Mouse (Mus musculus) limb, embryonic 11.5 days (tissue): ENCODE measurements around the gene Slc16a7. TPM values are rescaled to one million over a fixed set of nuclear protein-coding genes. Genes with fewer than 3 reads are reported as not detected.

Experiments
- ATAC-seq: fragments of 200-750 bp; cut with Nextera tagmentation; 2 replicates; pipeline ENCODE4 v1.8.0; 2017; ENCODE audit warnings: low read depth; ENCODE audit not compliant: insufficient number of reproducible peaks, low FRiP score, low TSS enrichment
- DNase-seq: peaks from one replicate; pipeline ENCODE4 v3.0.0-alpha.2; 2015; ENCODE audit warnings: low spot score
- H3K27ac ChIP-seq: fragments of 300-500 bp; sonication (generic); replicated peaks from 2 replicates; pipeline ENCODE4 v1.5.1; 2014; ENCODE audit warnings: low read depth, mild to moderate bottlenecking, low read length
- H3K27me3 ChIP-seq: fragments of 300-500 bp; sonication (generic); 2 replicates; pipeline ENCODE4 v1.6.1; 2014; ENCODE audit warnings: mild to moderate bottlenecking, low read length, mixed read lengths; ENCODE audit not compliant: control insufficient read depth, insufficient read depth
- H3K36me3 ChIP-seq: fragments of 300-500 bp; sonication (generic); 2 replicates; pipeline ENCODE4 v1.6.1; 2014; ENCODE audit warnings: mild to moderate bottlenecking, low read length, moderate library complexity, mixed read lengths; ENCODE audit not compliant: control insufficient read depth, insufficient read depth
- H3K4me1 ChIP-seq: fragments of 300-500 bp; sonication (generic); 2 replicates; pipeline ENCODE4 v1.6.1; 2014; ENCODE audit warnings: low read length, mixed read lengths; ENCODE audit not compliant: control insufficient read depth, insufficient read depth
- H3K4me2 ChIP-seq: fragments of 300-500 bp; sonication (generic); 2 replicates; pipeline ENCODE4 v1.6.1; 2014; ENCODE audit warnings: low read depth, mild to moderate bottlenecking, moderate library complexity; ENCODE audit not compliant: severe bottlenecking
- H3K4me3 ChIP-seq: fragments of 300-500 bp; sonication (generic); 2 replicates; pipeline ENCODE4 v1.5.1; 2014; ENCODE audit warnings: low read depth, low read length
- H3K9ac ChIP-seq: fragments of 300-500 bp; sonication (generic); 2 replicates; pipeline ENCODE4 v1.6.1; 2014; ENCODE audit warnings: mild to moderate bottlenecking, low read length
- H3K9me3 ChIP-seq: fragments of 300-500 bp; sonication (generic); 2 replicates; pipeline ENCODE4 v1.6.1; 2016; ENCODE audit warnings: low read length; ENCODE audit not compliant: control insufficient read depth
- WGBS: fragments of 180-500 bp; shearing (Covaris S2); extraction: QIAGEN DNeasy Blood & Tissue Kit; methylation state at CpG from one replicate; pipeline ENCODE4 v1.1.7; 2014; 5-methylcytosine and 5-hydroxymethylcytosine counted together
- polyA plus RNA-seq: library from polyadenylated mRNA; unstranded; fragments of >200 nt; fragmentation: Nextera tagmentation; extraction: Ambion mirVana; gene quantifications from 2 replicates; pipeline ENCODE4 v1.2.1, GENCODE M21; 2014

Gene Slc16a7
- polyA plus RNA-seq, 1 experiment from 2014 or later = 4.3 TPM

DNA sequence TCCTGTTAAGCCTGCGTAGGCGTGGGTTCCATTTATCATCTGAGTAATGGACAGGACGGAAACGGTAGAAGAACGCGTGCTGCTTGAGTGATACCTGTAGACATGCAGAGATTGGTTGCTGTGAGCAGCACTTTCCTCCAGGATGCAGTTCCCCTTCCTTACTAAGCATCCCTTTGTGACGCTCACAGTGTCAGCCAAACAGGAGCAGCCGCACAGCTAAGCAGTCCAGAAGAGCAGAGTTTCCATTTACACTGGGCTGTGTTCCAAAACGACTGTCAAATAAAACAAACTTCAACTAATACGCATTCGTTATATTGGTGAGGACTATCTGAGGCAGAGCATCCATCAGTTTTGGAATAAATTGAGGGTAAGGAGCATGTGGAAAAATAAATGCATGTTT lies 17.8 kb downstream of the Slc16a7 start:
- WGBS = 91% methylated on average over 11 of the region's 11 CpGs
- H3K9ac ChIP-seq = no peak overlapping the region

GRCm38 (mm10) chr10:125370037-125370610 lies 19.1 kb downstream of the Slc16a7 start:
- H3K27me3 ChIP-seq = no peaks in the 10 kb centered on the region
- no peaks in the 10 kb centered on the region for H3K4me1 ChIP-seq
- H3K4me3 ChIP-seq = no peak overlapping the region
- DNase-seq (no peak), ATAC-seq (no peak)
- H3K9ac ChIP-seq = no peak overlapping the region
- 87% methylated on average over 8 of the region's 8 CpGs for WGBS
- no peaks in the 10 kb centered on the region for H3K36me3 ChIP-seq
- H3K9me3 ChIP-seq = no peaks in the 10 kb centered on the region
- H3K4me2 ChIP-seq = no peak overlapping the region
- H3K27ac ChIP-seq = no peak overlapping the region

More for the DNA sequence above, 17.8 kb downstream of the Slc16a7 start:
- Histone ChIP-seq H3K27me3 (no peaks in the 10 kb centered on the region), H3K27ac (no peak overlapping the region), H3K4me3 (no peak overlapping the region), H3K9me3 (no peaks in the 10 kb centered on the region), H3K36me3 (no peaks in the 10 kb centered on the region), H3K4me1 (no peaks in the 10 kb centered on the region), H3K4me2 (no peak overlapping the region)
- ATAC-seq (no peak), DNase-seq (no peak)

DNA sequence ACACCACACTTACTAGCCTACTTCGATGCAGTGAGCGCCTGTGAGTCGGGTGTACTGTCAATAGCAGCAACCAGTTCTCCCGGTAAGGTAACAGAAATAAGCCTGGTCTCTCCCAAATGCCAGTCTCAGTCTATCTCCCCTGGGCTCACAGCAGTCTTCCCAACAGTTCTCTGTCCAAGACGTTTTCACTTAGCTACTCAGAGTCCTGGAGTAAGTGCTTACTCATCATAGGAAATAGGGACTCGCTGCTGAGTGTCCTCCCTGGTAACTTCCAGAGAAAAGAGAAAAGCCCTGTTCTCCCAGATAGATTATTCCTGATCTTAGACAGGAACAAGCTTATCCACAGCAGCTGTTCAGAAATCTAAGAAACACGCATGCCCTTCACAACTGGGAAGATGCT lies 30.8 kb downstream of the Slc16a7 start:
- DNase-seq = no peak
- Histone ChIP-seq H3K27me3 (no peaks in the 10 kb centered on the region), H3K27ac (no peak overlapping the region), H3K9me3 (no peaks in the 10 kb centered on the region), H3K4me1 (no peaks in the 10 kb centered on the region), H3K4me2 (no peak overlapping the region), H3K9ac (no peak overlapping the region), H3K36me3 (no peaks in the 10 kb centered on the region), H3K4me3 (no peak overlapping the region)
- ATAC-seq = no peak
- WGBS = 86% methylated on average over 7 of the region's 7 CpGs

- DNase-seq (no peak), ATAC-seq (no peak)
- Histone ChIP-seq H3K9me3 (no peaks in the 10 kb centered on the region), H3K4me1 (no peaks in the 10 kb centered on the region), H3K36me3 (no peaks in the 10 kb centered on the region), H3K27me3 (no peaks in the 10 kb centered on the region), H3K27ac (no peak overlapping the region), H3K4me3 (no peak overlapping the region), H3K9ac (no peak overlapping the region), H3K4me2 (no peak overlapping the region)
- 80% methylated on average over 7 of the region's 7 CpGs for WGBS
These were observed 36.5 kb downstream of the Slc16a7 start for GRCm38 (mm10) chr10:125352805-125353204.

DNA sequence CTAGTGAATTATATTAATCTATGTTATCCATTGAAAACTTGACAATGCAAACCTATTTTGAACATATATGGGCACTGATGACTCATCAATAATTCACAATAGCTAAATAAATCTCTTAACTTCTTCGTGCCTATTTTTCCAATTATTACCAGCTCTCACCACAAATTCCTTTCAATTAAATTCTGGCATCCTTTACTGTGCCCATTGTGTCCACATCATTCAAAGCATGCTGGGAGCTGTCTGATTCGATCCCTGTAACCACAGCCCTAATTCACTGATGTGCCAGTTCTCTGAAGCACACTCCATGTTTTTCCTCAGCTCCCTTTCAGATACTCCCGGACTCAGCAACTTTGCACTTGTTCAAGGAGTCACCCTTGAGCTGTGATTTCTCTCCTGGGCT lies 41.1 kb downstream of the Slc16a7 start:
- no peaks in the 10 kb centered on the region for H3K9me3 ChIP-seq
- H3K4me2 ChIP-seq = no peak overlapping the region
- no peaks in the 10 kb centered on the region for H3K4me1 ChIP-seq
- WGBS = 76% methylated on average over 3 of the region's 3 CpGs
- H3K27ac ChIP-seq = no peak overlapping the region
- DNase-seq = no peak
- no peaks in the 10 kb centered on the region for H3K27me3 ChIP-seq
- H3K9ac ChIP-seq = no peak overlapping the region
- H3K36me3 ChIP-seq = no peaks in the 10 kb centered on the region
- no peak for ATAC-seq
- no peak overlapping the region for H3K4me3 ChIP-seq

- Histone ChIP-seq H3K36me3 (no peaks in the 10 kb centered on the region), H3K4me2 (no peak overlapping the region), H3K4me3 (no peak overlapping the region), H3K27me3 (no peaks in the 10 kb centered on the region), H3K9me3 (no peaks in the 10 kb centered on the region), H3K4me1 (no peaks in the 10 kb centered on the region), H3K9ac (no peak overlapping the region), H3K27ac (no peak overlapping the region)
- 91% methylated on average over 6 of the region's 6 CpGs for WGBS
- DNase-seq (no peak), ATAC-seq (no peak)
These were observed 42.1 kb downstream of the Slc16a7 start for GRCm38 (mm10) chr10:125347149-125347548.

DNA sequence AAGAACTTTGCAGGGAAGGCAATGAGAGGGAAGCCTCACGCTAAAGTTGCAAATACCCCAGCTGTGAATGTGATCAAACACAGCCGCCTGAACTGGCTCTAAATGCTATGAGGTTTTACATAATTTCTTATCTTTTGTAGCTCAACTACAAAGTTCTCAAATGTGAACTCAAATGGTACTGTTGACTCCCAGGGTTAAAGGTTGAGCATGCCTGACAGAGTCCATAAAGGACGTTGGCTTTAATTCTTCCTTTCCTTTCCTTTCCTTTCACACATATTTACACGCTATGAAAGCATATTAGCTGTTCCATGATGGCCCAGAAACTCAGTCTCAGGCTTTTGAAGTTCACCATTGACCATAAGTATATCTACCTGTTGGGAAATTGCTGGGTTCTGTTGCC lies 42.9 kb downstream of the Slc16a7 start:
- Histone ChIP-seq H3K4me3 (no peak overlapping the region), H3K27me3 (no peaks in the 10 kb centered on the region), H3K36me3 (no peaks in the 10 kb centered on the region), H3K4me1 (no peaks in the 10 kb centered on the region), H3K9me3 (no peaks in the 10 kb centered on the region), H3K4me2 (no peak overlapping the region), H3K27ac (no peak overlapping the region), H3K9ac (no peak overlapping the region)
- DNase-seq = no peak
- no peak for ATAC-seq
- WGBS = 71% methylated on average over 4 of the region's 4 CpGs

- no peak overlapping the region for H3K4me3 ChIP-seq
- no peak overlapping the region for H3K4me2 ChIP-seq
- H3K27me3 ChIP-seq = no peaks in the 10 kb centered on the region
- no peaks in the 10 kb centered on the region for H3K9me3 ChIP-seq
- no peak for ATAC-seq
- no peak for DNase-seq
- H3K27ac ChIP-seq = no peak overlapping the region
- 65% methylated on average over 1 of the region's 1 CpGs for WGBS
- no peaks in the 10 kb centered on the region for H3K4me1 ChIP-seq
- H3K36me3 ChIP-seq = no peaks in the 10 kb centered on the region
- no peak overlapping the region for H3K9ac ChIP-seq
These were observed 43.7 kb downstream of the Slc16a7 start for GRCm38 (mm10) chr10:125345583-125345982.

DNA sequence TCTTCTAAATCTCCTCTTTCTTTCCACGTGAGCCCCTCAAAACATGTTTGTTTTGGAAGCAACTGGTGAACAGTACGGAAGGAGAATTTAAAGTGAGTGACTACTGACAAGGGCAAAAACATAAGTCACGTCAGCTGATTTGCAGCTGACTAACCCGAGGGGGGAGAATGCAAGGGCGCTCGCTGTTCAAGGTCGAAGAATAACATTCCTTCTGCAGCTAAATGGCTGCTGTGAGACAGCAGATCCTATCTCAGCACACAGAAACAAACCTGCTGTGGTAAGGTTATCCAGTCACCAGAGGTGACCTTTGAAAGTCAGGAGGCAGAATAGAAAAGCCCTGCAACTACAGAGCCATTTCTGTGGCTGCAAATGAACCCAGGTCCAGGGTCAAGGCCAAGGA lies 47.1 kb downstream of the Slc16a7 start:
- 78% methylated on average over 7 of the region's 7 CpGs for WGBS
- Histone ChIP-seq H3K4me2 (no peak overlapping the region), H3K4me1 (no peaks in the 10 kb centered on the region), H3K36me3 (no peaks in the 10 kb centered on the region), H3K9ac (no peak overlapping the region), H3K27me3 (no peaks in the 10 kb centered on the region), H3K27ac (no peak overlapping the region), H3K4me3 (no peak overlapping the region), H3K9me3 (no peaks in the 10 kb centered on the region)
- DNase-seq = no peak
- no peak for ATAC-seq
